Mouse (Mus musculus): Measurements from ENCODE around the gene Gpm6b. TPM values are rescaled to one million over a fixed set of nuclear protein-coding genes. Genes with fewer than 3 reads are reported as not detected.

The Gpm6b gene
- polyA plus RNA-seq, 2 experiments from 2014 or later = 27.0 to 27.6 TPM

DNA sequence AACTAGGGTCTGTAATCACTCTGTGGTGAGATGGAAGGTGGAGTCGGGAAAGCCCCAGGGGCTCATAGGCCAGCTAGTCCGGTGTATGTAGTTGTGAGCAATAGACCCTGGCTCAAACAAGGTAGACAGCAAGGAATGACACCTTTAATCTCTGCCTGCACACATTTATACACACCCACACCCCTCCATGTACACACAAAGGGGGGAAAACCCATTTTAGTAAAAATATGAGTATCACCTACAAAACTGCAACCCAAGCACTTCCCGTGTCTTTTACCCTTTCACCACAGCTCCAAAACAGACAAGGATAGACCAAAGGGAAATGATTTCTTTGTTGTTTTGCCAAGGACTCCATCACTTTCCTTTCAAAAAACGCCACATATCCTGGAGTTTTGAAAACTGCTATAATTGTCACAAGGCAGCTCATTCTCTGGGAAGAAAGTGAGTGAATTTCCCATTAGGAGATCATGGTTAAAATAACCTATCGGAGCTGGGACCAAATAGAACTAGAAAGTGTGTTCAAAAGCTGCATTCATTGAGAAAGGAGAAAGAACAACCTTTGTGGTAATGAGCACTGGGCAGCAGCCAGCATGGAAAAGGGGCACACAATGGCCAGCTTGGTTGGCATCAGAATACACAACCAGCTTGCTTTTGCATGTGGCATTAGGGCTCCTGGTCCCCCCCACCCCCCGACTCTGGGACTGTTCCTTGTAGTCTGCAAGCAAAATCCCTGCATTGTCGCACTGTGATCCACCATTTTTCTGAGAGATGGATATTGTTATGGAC lies 68.9 kb downstream of the Gpm6b start:
- peak; percentile 57 for ATAC-seq

DNA sequence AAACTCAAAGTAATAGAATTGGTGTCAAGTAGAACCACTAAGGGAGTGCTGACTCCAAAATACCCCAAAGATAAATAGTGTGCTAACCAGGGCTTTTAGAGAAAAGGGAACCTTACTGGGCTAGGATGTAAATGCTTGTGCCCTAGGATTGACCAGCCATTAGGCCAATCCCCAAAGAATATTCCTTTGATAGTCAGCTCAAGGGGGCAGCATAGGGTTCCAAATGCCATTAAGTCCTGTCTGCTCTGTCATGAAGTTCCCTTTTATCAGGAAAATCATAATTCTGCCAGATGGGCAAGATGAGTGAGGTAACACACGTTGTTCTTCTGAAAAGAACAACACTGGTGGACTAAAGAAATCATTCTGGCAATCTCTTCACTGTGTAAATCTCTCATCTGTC lies 70.1 kb downstream of the Gpm6b start:
- ATAC-seq = no peak

DNA sequence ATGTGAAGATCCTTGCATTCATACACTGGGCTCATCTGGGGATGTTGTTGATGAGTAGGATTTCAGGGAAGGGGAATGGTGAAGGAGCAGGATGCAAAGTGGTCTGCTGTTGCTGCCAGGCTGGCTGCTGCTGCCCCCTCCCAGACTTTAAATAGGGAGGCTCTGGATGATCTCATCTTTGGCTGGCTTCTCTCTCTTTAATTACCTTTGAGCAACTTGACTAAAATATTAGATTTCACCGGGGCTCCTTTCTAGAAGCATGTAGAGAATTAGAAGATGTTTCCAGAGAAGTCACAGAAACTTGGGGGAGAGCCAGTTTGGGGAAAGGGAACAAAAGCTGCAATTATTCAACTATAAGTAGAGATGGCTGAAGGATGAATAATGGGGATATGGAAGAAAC lies 76.5 kb downstream of the Gpm6b start:
- no peak for ATAC-seq

DNA sequence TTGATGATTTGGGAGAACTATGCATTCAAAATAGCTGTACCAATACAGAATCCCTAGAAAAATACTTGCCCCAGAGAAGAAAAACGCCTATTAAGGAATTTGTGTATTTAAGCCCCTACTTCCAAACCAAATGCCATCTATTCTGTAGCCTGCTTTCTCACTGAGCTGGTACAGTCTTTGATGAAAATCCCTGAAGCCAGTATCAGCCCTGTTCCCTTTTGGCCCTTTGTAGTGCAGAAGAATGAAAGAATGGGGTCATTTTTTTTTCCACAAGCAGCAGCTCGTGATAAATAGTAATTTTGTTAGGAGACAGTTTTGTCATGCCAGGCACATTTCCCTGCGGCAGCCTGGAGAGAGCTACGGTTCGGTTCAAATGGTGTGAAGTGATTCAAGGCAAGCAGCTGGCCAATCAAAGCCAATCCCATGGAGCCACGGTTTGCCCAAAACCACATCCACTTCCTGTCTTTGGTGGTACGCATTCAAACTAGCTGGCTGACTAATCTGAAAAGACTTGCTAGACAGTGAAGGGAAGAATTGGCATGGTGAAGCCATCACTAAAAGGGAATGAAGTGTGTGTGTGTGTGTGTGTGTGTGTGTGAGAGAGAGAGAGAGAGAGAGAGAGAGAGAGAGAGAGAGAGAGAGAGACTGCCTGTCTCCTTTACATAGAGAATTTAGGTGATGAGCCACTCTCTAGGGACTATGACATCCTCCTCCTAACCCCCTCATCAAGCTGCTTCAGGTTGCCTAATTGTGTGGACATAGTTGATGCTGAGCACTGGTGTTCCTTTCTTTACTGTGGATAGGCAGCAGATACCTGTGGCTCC lies 78.1 kb downstream of the Gpm6b start:
- ATAC-seq = peak; percentile 96

DNA sequence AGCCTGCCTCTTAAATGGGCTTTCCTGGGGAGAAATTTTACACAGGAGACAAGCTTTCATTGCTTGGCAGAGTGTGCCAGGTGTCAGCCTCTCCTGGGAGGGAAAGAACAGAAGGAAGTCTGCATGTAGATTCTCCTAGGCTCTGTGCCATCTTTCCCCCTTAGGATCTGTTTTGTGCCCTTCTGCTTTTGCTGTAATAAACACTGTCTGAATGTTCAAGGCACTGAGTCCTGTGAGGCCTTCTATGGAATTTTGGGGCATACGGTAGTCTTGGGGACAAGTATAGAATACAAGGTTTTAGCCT lies 78.6 kb downstream of the Gpm6b start:
- ATAC-seq = no peak

DNA sequence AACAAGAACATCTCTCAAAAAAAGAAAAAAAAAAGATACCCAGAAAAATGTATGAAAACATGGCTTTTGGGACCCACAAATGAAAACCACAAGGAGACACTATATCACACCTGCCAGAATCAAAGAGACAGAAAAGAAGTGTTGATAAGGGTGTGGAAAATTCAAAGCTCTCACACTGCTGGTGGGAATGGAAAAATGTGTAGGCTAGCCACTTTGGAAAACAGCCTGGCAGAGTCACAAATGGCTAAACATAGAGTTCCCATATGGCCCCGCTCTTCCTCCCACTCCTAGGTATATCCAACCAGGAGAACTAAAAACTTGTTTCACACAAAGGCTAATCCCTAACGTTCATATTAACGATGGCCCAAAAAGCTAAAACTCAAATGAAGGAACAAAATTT lies 84.5 kb downstream of the Gpm6b start:
- ATAC-seq = no peak

DNA sequence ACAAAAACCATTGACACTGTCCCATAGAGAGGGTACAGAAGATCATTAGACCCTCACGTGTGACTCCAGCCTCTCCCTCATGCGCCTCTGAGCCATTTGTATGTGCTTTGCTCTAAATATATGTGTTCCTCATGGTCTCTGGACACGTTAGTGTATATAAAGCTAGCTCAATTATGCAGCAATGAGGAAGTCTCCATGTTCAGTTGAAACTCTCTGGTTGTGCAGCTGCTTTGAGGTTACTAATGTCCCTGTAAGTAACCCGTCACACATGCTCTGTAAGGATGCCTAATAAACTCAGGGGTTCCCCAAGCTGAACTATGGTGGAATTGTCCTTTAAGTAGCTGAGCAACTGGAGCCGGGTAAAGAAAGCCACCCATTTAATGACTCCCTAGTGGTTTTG lies 88.9 kb downstream of the Gpm6b start:
- no peak for ATAC-seq

DNA sequence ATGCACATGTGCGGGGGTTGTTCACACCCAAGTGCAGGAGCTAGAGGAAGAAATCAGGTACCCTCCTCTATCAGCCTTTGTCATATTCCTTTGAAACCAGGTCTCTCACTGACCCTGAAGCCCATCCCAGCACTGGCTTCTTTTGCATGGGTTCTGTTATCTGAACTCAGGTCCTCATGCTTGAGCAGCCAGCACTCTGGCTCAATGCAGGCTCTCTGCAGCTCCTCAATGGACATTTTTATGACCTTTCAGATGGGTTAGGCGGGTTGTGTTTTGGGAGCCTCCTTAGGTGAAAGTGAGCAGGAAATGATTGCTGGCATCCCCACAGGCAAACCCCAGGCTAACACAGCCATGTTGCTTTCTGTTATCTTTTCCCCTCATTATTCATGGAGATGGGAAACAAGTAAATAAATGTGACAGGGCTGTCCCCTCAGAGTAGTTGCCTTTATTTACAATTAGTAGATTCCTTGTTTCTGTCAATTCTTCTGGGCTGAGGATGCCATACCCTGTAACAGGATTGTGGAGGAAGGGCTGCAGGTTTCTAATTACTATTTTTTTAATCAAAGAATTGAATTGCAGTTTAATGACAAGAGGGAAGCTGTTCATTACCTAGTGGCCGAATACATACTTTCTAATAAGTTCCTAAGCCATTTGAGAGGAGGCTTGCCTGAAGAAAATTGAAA lies 89.6 kb downstream of the Gpm6b start:
- peak; percentile 9 for ATAC-seq

DNA sequence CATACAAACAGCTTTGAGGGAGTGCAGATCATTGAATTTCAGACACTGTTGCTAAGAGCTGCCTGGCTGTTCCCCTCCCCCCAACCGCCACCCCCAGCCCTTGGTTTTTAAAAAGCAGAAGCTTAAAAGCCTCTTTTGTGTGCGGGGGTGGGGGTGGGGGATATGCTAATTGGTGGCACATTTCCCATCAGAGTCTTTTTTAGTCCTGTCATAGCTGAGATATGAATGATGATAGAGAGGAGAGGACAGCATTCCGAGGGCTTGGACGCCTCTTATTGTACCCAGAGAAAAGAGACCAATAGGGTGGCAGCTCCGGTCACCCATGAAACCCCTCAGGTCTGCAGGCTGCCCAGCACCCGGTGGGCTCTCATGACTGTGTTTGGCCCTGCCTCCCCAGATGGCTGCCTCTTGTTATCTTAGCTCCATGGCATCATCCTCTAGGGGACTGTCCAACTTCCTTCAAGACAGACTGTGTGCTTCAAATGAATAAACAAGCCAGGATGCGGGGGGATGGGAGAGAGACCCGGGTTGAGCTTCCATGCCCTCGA lies 90.3 kb downstream of the Gpm6b start:
- ATAC-seq = peak; percentile 57

DNA sequence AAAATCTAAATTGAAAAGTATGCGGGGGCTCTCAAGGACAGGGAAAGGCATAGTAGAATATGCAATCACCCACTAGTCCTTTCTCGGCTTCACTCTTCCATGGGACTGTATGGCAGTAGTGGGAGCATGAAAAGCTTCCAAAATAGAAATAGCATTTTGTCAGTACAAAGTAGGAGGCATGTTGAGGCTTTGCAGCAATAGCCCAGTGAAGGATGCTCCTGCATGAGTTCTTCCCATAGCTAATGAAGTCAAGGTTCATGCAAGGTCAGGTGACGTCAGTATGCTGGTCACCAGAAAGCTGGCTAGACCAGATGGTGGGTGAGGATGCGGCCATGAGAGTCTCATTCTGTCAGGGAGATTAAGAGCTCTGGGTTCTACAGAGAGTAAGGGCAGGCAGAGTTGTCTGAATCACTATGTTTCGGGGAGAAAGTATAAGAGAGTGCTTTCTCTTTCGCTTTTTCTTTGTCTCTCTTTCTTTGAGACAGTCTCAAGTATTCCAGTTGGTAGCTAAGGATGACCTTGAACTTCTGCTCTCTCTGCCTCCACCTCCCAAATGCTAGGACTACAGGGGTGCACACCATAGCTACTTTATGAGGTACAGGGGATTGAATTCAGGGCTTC lies 95.9 kb downstream of the Gpm6b start:
- ATAC-seq = peak; percentile 80

DNA sequence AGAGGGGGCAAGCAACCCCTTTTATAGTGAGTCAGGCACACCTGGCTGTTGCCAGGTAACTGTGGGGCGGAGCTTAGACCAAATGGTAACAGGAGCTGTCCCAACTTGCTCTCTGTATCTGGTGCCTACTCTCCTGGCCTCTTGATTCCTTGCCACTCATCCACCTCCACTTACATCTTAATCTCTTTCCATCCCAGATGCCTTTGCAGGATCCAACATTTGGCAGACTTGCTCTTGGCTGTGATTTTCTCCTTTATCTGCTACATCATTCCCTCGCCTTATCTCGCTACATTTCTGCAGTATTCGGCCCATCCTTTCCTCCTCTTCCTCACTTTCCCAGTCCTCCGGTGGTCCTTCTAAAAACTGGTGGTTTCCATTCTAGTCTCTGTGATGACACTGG lies 99.6 kb downstream of the Gpm6b start:
- no peak for ATAC-seq

DNA sequence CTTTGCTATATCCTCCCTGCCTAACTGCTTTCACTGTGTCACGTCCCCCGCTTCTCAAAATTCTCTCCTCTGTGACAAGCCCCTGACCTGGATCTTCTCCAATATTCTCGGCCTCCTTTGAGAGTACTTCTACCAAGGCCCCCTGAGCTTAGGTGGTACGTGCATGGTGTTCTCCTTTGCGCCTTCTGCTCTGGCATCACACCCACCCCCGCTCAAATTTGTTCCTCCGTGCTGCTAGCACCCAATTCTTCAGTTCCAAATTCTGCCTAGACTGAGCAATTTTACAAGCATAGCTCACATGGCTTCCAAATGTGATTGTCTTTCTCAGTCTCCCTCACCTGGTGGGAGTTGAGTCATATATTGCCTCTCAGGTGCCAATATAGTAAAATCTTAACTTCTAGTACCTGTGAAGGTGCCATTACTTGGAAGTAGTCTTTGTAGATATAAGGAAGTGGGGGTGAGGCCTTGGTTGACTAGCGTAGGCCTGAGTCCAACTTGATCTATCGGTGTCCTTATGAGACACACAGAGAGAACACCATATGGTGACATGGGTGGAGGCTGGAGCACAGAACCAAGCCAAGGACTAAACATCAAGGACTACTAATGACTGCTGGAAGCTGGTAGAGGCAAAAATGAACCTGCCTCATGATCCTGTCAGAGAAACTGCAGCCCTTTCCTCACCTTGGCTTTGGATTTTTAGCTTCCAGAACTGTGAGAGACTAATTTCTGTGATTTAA lies 100.2 kb downstream of the Gpm6b start:
- ATAC-seq = no peak

DNA sequence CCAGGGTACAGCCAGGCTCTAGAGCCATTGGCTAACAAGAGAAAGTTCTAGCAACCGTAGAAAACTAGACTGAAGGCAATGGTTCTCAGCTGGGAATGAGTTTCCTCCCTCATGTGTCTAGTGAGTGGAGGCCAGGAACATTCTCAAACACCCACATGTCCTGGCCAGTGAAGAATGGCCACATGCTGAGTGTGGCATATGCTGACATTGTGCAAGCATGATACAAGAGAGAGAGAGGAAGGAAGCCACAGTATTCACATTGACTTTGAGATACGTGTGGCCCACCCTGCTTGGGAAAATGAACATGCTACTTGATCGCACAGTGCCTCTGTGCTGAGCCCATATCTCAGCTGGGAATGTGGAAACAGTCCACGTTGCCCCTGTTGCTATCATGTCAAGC lies 101.2 kb downstream of the Gpm6b start:
- ATAC-seq = no peak

DNA sequence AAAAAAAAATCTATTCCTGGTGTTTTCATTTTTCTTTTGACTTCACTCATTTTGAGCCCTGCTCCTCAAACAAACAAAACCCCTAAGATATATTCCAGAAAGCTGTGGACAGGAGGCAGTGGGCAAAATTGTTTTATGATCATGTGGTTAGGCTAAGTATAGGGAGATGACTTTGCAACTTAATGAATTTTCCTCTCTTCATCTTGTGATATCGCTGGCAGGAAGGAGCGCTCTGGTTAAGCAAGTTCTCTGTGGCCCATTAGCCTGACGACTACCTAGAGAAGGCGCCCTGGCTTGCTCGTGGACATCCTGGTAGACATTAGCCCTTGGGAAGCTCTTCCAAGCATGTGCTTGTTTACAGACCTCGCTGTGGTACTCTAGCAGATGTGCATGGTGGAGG lies 103.1 kb downstream of the Gpm6b start:
- ATAC-seq = no peak

DNA sequence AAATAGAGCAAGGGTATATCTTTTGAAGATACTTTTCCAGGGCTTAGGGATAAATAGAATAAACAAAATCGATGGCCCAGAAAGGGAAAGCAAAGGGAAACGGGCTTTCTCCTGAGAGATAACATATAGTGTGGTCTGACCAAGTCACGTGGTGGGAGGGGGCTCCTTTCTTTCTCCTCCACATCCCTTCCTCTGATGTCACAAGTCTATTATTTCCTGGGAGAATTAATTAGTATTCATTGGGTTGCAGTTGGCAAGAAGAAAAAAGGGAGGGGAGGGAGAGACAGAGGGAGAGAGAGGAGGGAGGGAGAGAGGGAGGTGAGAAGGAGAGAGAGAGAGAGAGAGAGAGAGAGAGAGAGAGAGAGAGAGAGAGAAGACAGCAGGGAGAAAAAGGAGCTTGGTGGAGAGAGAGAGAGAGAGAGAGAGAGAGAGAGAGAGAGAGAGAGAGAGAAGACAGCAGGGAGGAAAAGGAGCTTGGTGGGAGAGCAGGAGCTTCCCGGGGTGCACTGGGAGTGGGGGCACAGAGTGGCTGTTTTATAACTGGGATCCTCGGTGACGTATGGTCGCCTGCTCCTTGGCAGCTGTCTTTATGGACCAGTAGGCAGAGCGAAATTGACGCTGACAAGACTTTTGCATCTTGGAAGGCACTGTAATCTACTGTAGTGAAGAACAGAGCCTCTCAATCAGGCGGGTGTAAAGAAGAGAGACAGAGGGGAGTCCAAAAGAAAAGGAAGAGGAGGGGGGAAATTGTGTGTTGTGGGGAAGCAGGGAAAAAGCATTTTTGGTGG lies 105.7 kb downstream of the Gpm6b start:
- no peak for ATAC-seq

DNA sequence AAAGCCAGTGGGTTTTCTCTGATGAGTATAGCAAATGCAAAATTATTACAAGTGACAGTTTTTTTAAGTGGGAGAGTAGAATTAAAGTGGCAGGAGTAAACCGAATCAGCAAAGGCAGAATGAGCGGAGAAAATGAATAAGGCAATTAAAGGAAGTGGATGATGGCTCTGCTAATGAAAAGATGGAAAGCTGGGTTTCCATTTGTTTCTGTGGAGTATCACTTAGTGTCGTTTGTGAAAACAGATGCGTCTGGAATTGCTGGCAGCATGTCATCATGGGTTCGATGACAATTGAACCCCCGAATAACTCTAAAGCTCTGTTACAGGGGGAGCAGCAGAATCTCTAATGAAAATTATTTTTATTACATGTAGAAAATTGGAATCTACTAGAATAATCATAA lies 109.4 kb downstream of the Gpm6b start:
- no peak for ATAC-seq

DNA sequence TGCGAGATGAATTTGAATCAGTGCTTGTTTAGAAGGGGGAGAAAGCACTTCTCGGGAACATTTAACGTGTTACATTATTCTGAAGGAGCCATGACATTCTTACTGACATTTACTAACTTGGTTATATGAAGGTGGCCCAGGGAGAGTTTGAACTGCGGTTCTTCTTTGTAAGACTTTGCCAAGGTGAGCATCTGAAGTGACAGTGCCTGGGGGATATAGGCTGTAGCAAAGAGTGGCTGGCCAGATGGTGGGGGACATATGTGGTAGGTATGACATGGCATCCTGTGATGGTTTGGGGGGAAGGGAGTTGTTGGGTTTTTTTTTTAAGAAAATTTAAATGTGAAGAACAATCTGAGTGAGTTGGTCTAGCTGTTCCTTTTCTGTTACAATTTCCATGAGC lies 109.9 kb downstream of the Gpm6b start:
- no peak for ATAC-seq

DNA sequence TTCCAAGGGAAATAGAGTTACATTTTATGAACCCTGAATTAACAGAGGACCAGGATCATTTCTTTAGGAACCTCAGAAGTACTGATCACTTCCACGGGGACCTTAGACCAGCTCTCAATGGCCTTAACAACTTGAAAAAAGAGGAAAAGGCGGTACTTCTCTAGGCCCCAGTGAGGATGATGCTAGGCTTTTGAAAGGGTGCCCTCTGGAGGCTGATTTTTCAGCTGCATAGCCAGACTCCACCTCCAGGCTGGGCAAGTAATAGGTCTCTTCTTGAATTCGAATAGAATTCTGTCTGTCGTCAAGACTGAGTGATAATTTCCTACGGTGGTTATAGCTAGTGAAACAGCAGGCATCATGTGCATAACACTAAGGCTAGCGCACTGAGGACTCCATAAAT lies 113.1 kb downstream of the Gpm6b start:
- ATAC-seq = peak; percentile 94

DNA sequence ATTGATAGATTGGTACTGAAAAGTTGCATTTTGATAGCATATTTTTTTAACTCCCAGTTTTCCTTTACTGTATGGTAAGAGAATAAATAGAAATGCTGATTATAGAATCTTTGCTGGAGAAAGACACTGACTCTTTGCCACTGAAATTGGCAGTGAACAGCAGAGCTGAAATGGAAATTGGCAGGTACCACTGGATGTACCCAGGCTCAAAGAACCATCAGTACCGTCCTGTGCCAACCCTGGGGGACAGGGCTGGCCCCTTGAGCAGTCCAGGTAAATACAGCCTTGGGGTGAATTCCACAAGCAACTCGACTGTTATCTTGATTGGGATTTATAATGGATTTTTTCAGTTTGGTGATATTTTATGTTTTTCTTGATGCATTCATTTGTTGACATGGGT lies 114.7 kb downstream of the Gpm6b start:
- ATAC-seq = no peak

DNA sequence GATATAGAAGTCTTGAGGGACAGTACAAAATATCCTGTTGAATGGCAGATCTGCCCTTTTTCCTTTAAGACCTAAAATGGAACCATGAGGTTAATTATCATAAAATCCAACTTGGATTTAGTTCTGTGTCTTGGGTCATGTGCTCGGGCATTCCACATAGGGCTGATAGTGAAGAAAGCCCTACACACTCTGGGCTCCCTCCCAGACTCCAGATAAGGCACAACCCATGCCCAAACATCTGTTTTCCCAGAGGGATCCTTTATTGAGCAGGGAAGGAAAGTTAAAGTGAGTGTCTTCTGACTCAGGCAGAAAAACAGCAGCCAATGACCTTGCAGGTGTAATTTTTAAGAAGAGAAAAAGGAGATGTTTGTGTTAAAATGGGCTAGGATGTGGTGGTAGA lies 116.2 kb downstream of the Gpm6b start:
- no peak for ATAC-seq

DNA sequence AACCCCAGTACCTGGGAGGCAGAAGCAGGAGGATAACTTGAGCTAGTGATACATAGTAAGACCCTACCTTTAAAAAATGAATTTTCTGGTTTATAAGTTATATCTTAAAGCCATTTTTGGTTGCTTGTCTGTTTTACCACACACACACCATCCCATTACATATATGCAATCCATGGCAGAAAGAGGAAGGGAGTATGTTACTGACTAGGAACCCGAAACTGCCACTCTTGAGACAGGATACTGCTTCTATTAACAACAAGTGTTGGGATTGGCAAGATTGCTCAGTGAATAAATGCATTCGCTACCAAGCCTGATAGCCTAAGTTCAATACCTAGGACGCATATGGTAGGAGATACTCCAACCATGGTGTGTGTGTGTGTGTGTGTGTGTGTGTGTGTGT lies 117.6 kb downstream of the Gpm6b start:
- ATAC-seq = no peak

All from CD4-positive, CD25-positive, alpha-beta regulatory T cell, adult 4 months (primary cell).